Mouse (Mus musculus) MEL (cell line): ENCODE data around the gene Lsmem1. TPM values are rescaled to one million over a fixed set of nuclear protein-coding genes. Genes with fewer than 3 reads are reported as not detected.

Source experiments
- DNase-seq: peaks from one replicate; pipeline ENCODE4 v3.0.0; 2011; ENCODE audit warnings: low read depth, low spot score
- H3K27ac ChIP-seq: 2 replicates; pipeline ENCODE4 v1.5.1; 2012; ENCODE audit warnings: low read depth, mild to moderate bottlenecking, control low read depth, low read length, moderate library complexity; ENCODE audit not compliant: control insufficient read depth
- H3K27me3 ChIP-seq, 2 experiments: fragments of 150-350 bp in 1 of 2; sonication (generic) in 1 of 2; 2 replicates each; pipeline ENCODE4 v1.6.1; 2012; ENCODE audit warnings: low read length in 2 of 2, mild to moderate bottlenecking in 2 of 2, improper control_type of control experiment in 1 of 2, moderate library complexity in 1 of 2; ENCODE audit not compliant: insufficient read depth in 2 of 2, control insufficient read depth in 1 of 2
- H3K36me3 ChIP-seq, 2 experiments: 2 replicates each; pipeline ENCODE4 v1.6.1; 2012 to 2014; ENCODE audit warnings: low read length in 2 of 2, improper control_type of control experiment in 1 of 2, inconsistent platforms in 1 of 2, mild to moderate bottlenecking in 1 of 2; ENCODE audit not compliant: insufficient read depth in 2 of 2, control insufficient read depth in 1 of 2
- H3K4me1 ChIP-seq, 2 experiments: fragments of 150-350 bp in 1 of 2; sonication (generic) in 1 of 2; 2 replicates each; pipeline ENCODE4 v1.6.1; 2012; ENCODE audit warnings: low read length in 2 of 2, improper control_type of control experiment in 1 of 2, mild to moderate bottlenecking in 1 of 2; ENCODE audit not compliant: insufficient read depth in 2 of 2, control insufficient read depth in 1 of 2
- H3K4me3 ChIP-seq, 2 experiments: fragments of 150-350 bp in 1 of 2; sonication (generic) in 1 of 2; 2 replicates each; pipeline ENCODE4 v1.5.1; 2012; ENCODE audit warnings: low read depth in 2 of 2, low read length in 2 of 2, mild to moderate bottlenecking in 2 of 2, moderate library complexity in 2 of 2, control low read depth in 1 of 2, improper control_type of control experiment in 1 of 2; ENCODE audit not compliant: control insufficient read depth in 1 of 2, insufficient read depth in 1 of 2
- H3K79me2 ChIP-seq: 2 replicates; pipeline ENCODE4 v1.6.1; 2012; ENCODE audit warnings: mild to moderate bottlenecking, low read length, moderate library complexity; ENCODE audit not compliant: control insufficient read depth, poor library complexity, insufficient read depth
- H3K9ac ChIP-seq: 2 replicates; pipeline ENCODE4 v1.6.1; 2012; ENCODE audit warnings: low read depth, mild to moderate bottlenecking, control low read depth, low read length, moderate library complexity; ENCODE audit not compliant: control insufficient read depth, poor library complexity, severe bottlenecking
- H3K9me3 ChIP-seq: fragments of 150-350 bp; sonication (generic); replicated peaks from 2 replicates; pipeline ENCODE4 v1.6.1; 2012; ENCODE audit warnings: mild to moderate bottlenecking, low read length, improper control_type of control experiment, moderate library complexity; ENCODE audit not compliant: insufficient read depth
- BHLHE40 ChIP-seq: IDR thresholded peaks from 2 replicates; pipeline ENCODE4 v1.6.1; 2012; ENCODE audit warnings: low read depth, mild to moderate bottlenecking, inconsistent platforms, low read length, improper control_type of control experiment, borderline replicate concordance
- CHD2 ChIP-seq: IDR thresholded peaks from 2 replicates; pipeline ENCODE4 v1.6.1; 2011; ENCODE audit warnings: low read length, improper control_type of control experiment
- ELF1 ChIP-seq: IDR thresholded peaks from 2 replicates; pipeline ENCODE4 v1.6.1; 2014; ENCODE audit warnings: low read depth, mild to moderate bottlenecking, inconsistent platforms, low read length, improper control_type of control experiment, moderate library complexity
- EP300 ChIP-seq, 2 experiments: IDR thresholded peaks; 2 replicates each; pipeline ENCODE4 v1.6.1; 2011; ENCODE audit warnings: improper control_type of control experiment in 2 of 2, low read length in 2 of 2, low read depth in 1 of 2, mild to moderate bottlenecking in 1 of 2
- GABPA ChIP-seq: IDR thresholded peaks from 2 replicates; pipeline ENCODE4 v1.6.1; 2012; ENCODE audit warnings: low read depth, mild to moderate bottlenecking, inconsistent platforms, low read length, improper control_type of control experiment, moderate library complexity
- MAFK ChIP-seq: IDR thresholded peaks from 2 replicates; pipeline ENCODE4 v1.6.1; 2011; ENCODE audit warnings: low read depth, mild to moderate bottlenecking, low read length, improper control_type of control experiment, borderline replicate concordance
- MAX ChIP-seq: IDR thresholded peaks from 2 replicates; pipeline ENCODE4 v1.6.1; 2011; ENCODE audit warnings: low read length, improper control_type of control experiment
- NRF1 ChIP-seq: IDR thresholded peaks from 2 replicates; pipeline ENCODE4 v1.6.1; 2014; ENCODE audit warnings: low read depth, mild to moderate bottlenecking, inconsistent platforms, low read length, improper control_type of control experiment, moderate library complexity; ENCODE audit not compliant: poor library complexity, insufficient read depth, severe bottlenecking
- SMC3 ChIP-seq: IDR thresholded peaks from 2 replicates; pipeline ENCODE4 v1.6.1; 2011; ENCODE audit warnings: low read depth, low read length, improper control_type of control experiment
- ZNF384 ChIP-seq: IDR thresholded peaks from 2 replicates; pipeline ENCODE4 v1.6.1; 2012; ENCODE audit warnings: low read depth, mild to moderate bottlenecking, inconsistent platforms, low read length, improper control_type of control experiment
- polyA plus RNA-seq, 2 experiments: library from polyadenylated mRNA; stranded (reverse) in 1 of 2; unstranded in 1 of 2; fragments of >175 nt in 1 of 2; fragments of >200 nt in 1 of 2; gene quantifications; 2 replicates each; pipeline versions ENCODE4 v1.2.1 to v1.2.4; 2012; ENCODE audit warnings: low replicate concordance in 2 of 2, low read depth in 1 of 2; ENCODE audit not compliant: insufficient read length in 2 of 2, insufficient read depth in 1 of 2, missing spikeins in 1 of 2
- total RNA-seq: library from RNA; depleted of rRNA; stranded (reverse); fragments of 300-350 nt; gene quantifications from 2 replicates; pipeline ENCODE4 v1.2.3, GENCODE M21; 2012

Gene Lsmem1
- total and polyA plus RNA-seq, 3 experiments = 0.14 TPM; not detected in 2

GRCm38 (mm10) chr12:40199302-40199701 is at the start of gene Lsmem1 (continued):
- TF ChIP-seq GABPA = no peak
- TF ChIP-seq CHD2 = no peak

GRCm38 (mm10) chr12:40248454-40249180 is 49.3 kb upstream of the Lsmem1 start, which contains the start of gene Ifrd1:
Gene Ifrd1 (minus strand): TSS chr12:40248504.
- peak within 1 kb of the TSS; percentile 14; the same call in 1 of the 2 replicates for H3K27ac ChIP-seq
- H3K4me1 ChIP-seq = peaks cover 12 to 23% of the 10 kb centered on the region in 2 experiments
- H3K79me2 ChIP-seq = no peaks in the 10 kb centered on the region
- no peaks in the 10 kb centered on the region for H3K27me3 ChIP-seq
- peak within 1 kb of the TSS; percentile 14; the same call in 1 of the 2 replicates for H3K9ac ChIP-seq
- no peaks in the 10 kb centered on the region for H3K9me3 ChIP-seq
- DNase-seq = peak; percentile 60
- H3K4me3 ChIP-seq = no peak within 1 kb of the TSS
- TF ChIP-seq BHLHE40 = no peak
- TF ChIP-seq ELF1 = peak; percentile 40; the same call in 1 of the 2 replicates
- H3K36me3 ChIP-seq = peaks cover 0 to 17% of the 10 kb centered on the region in 2 experiments; a peak in 2 of 4 replicates

- Histone ChIP-seq H3K79me2 (no peaks in the 10 kb centered on the region), H3K36me3 (peaks cover 0 to 17% of the 10 kb centered on the region in 2 experiments; a peak in 2 of 4 replicates), H3K4me3 (no peak overlapping the region), H3K9me3 (no peaks in the 10 kb centered on the region), H3K4me1 (peaks cover 12 to 19% of the 10 kb centered on the region in 2 experiments), H3K27me3 (no peaks in the 10 kb centered on the region), H3K27ac (peak overlapping the region; percentile 14; the same call in 1 of the 2 replicates), H3K9ac (peak overlapping the region; percentile 14; the same call in 1 of the 2 replicates)
- peak; percentile 67 for DNase-seq
- TF ChIP-seq SMC3 (no peak), ZNF384 (no peak), EP300 (IDR thresholded peaks at IDR 0.05; ENCODE audit: low read depth in 1 of 2, low read length in 2 of 2) (peak; percentile 15 to 30; a peak in 2 of 4 replicates), GABPA (peak; percentile 75; the same call in 1 of the 2 replicates), MAFK (peak; percentile 57; the same call in 1 of the 2 replicates), NRF1 (no peak)
Measured at GRCm38 (mm10) chr12:40247976-40248375, 48.7 kb upstream of the Lsmem1 start.

GRCm38 (mm10) chr12:40247384-40247783 is 48.1 kb upstream of the Lsmem1 start:
- H3K79me2 ChIP-seq = no peaks in the 10 kb centered on the region
- no peaks in the 10 kb centered on the region for H3K27me3 ChIP-seq
- no peaks in the 10 kb centered on the region for H3K9me3 ChIP-seq
- DNase-seq = no peak
- H3K9ac ChIP-seq = no peak overlapping the region
- peaks cover 0 to 17% of the 10 kb centered on the region in 2 experiments; a peak in 2 of 4 replicates for H3K36me3 ChIP-seq
- TF ChIP-seq MAX = no peak
- TF ChIP-seq, all 39 proteins: peak for 0
- Histone ChIP-seq H3K4me1 (peaks cover 12 to 19% of the 10 kb centered on the region in 2 experiments), H3K27ac (peak overlapping the region; percentile 14; the same call in 1 of the 2 replicates), H3K4me3 (no peak overlapping the region)
